Mouse (Mus musculus): ENCODE results near the gene Il10ra. TPM values are rescaled to one million over a fixed set of nuclear protein-coding genes. Genes with fewer than 3 reads are reported as not detected.

The Il10ra gene
- total RNA-seq, 2 experiments from 2014 or later, result 2.2 to 2.4 TPM

GRCm38 (mm10) chr9:45219644-45220043, 49.3 kb downstream of the Il10ra start:
- DNase-seq (ENCODE audit: extremely low spot score in 1 of 2, low spot score in 2 of 2), result no peak
- intact Hi-C loops (cut with DNase I), result loop anchor here (5.0 kb wide), 3 partner anchors 78 to 188 kb away; no protein-coding TSS in a partner anchor

GRCm38 (mm10) chr9:45215526-45216179, 53.3 kb downstream of the Il10ra start:
- no peak for DNase-seq (ENCODE audit: extremely low spot score in 1 of 2, low spot score in 2 of 2)
- intact Hi-C loops (cut with DNase I), result no loop called here

- intact Hi-C loops (cut with DNase I), result no loop called here
- no peak for DNase-seq (ENCODE audit: extremely low spot score in 1 of 2, low spot score in 2 of 2)
Observed at GRCm38 (mm10) chr9:45212001-45212400, 56.9 kb downstream of the Il10ra start.

- intact Hi-C loops (cut with DNase I), result no loop called here
- no peak for DNase-seq (ENCODE audit: extremely low spot score in 1 of 2, low spot score in 2 of 2)
Observed at GRCm38 (mm10) chr9:45207015-45207743, 61.8 kb downstream of the Il10ra start.

GRCm38 (mm10) chr9:45206121-45206520, 62.8 kb downstream of the Il10ra start:
- intact Hi-C loops (cut with DNase I), result no loop called here
- DNase-seq (ENCODE audit: extremely low spot score in 1 of 2, low spot score in 2 of 2), result no peak

GRCm38 (mm10) chr9:45205143-45205542, 63.8 kb downstream of the Il10ra start:
- intact Hi-C loops (cut with DNase I), result no loop called here
- no peak for DNase-seq (ENCODE audit: extremely low spot score in 1 of 2, low spot score in 2 of 2)

Small RNA genes within 50 kb of the gene (microRNA-seq; reads per million reads assigned to microRNA genes)
- gene Mir7086, result not detected

Other genes starting within 250 kb of the Il10ra start
- gene Mpzl2, start 229.3 kb downstream of the Il10ra start, total RNA-seq (2021), result 1 to 10 TPM in 1 of 2 experiments, under 1 TPM in 1; 0.95 to 1.4 TPM
- 1 to 10 TPM; 3.1 to 4.5 TPM for gene Mpzl3, start 214.0 kb downstream of the Il10ra start, total RNA-seq (2021)
- gene Jaml, start 190.0 kb downstream of the Il10ra start, total RNA-seq (2021), result 1 to 10 TPM in 1 of 2 experiments, under 1 TPM in 1; 0.88 to 1.1 TPM
- 10 to 100 TPM; 89.1 to 97.5 TPM for gene Scn2b, start 151.4 kb downstream of the Il10ra start, total RNA-seq (2021)
- 10 to 100 TPM in 1 of 2 experiments, 1 to 10 TPM in 1; 4.4 to 11.9 TPM for gene Scn4b, start 130.8 kb downstream of the Il10ra start, total RNA-seq (2021)
- gene BC049352, start 87.1 kb downstream of the Il10ra start, total RNA-seq (2021), result under 1 TPM in 1 of 2 experiments, not detected in 1; 0.32 TPM
- not detected for gene Tmprss4, start 65.1 kb downstream of the Il10ra start, total RNA-seq (2021)
- not detected for gene Tmprss13, start 50.0 kb upstream of the Il10ra start, total RNA-seq (2021)
- 100 to 1,000 TPM; 284 to 286 TPM for gene Fxyd6, start 101.0 kb upstream of the Il10ra start, total RNA-seq (2021)
- 1 to 10 TPM; 7.2 to 8.1 TPM for gene Fxyd2, start 130.5 kb upstream of the Il10ra start, total RNA-seq (2021)
- gene Dscaml1, start 157.5 kb upstream of the Il10ra start, total RNA-seq (2021), result 10 to 100 TPM; 35.7 to 38.0 TPM

Data from left cerebral cortex, postnatal 10 days (tissue).